Mouse (Mus musculus): ENCODE results near the gene Pdpr. TPM values are rescaled to one million over a fixed set of nuclear protein-coding genes. Genes with fewer than 3 reads are reported as not detected.
A peak's percentile ranks its signal among the peaks of the same experiment; 100 is the strongest.
"Not testable (repeated sequence)": the region's sequence is repeated elsewhere in the genome, so short reads cannot be mapped to it uniquely, and the experiment has no call there.

The Pdpr gene
- polyA plus RNA-seq, 1 experiment from 2014 or later: 10.4 TPM

GRCm38 (mm10) chr8:111062072-111062757 is 32.2 kb upstream of the Pdpr start:
- peak overlapping the region; percentile 59 for H3K4me3 ChIP-seq (replicated peaks)
- H3K9ac ChIP-seq (replicated peaks): peak overlapping the region; percentile 68
- H3K27me3 ChIP-seq: 0 out of 2 replicates have a peak, but pooled peaks cover 3% of the 10 kb centered on the region
- WGBS: 1% methylated on average over 27 of the region's 27 CpGs
- H3K36me3 ChIP-seq: peaks cover 11% of the 10 kb centered on the region; the same call in 1 of the 2 replicates
- no peaks in the 10 kb centered on the region for H3K9me3 ChIP-seq
- peak overlapping the region; percentile 84 for H3K27ac ChIP-seq
- H3K4me1 ChIP-seq (replicated peaks): peaks cover 19% of the 10 kb centered on the region
- H3K4me2 ChIP-seq (replicated peaks): peak overlapping the region; percentile 62
- peak; percentile 88 for ATAC-seq

- H3K9ac ChIP-seq (replicated peaks): no peak overlapping the region
- WGBS: 47% methylated on average over 2 of the region's 2 CpGs
- no peaks in the 10 kb centered on the region for H3K9me3 ChIP-seq
- peak overlapping the region; percentile 62 for H3K4me2 ChIP-seq (replicated peaks)
- H3K36me3 ChIP-seq: peaks cover 10% of the 10 kb centered on the region; the same call in 1 of the 2 replicates
- peaks cover 12% of the 10 kb centered on the region for H3K4me1 ChIP-seq (replicated peaks)
- no peak overlapping the region for H3K27ac ChIP-seq
- H3K27me3 ChIP-seq: 0 out of 2 replicates have a peak, but pooled peaks cover 6% of the 10 kb centered on the region
- peak overlapping the region; percentile 59 for H3K4me3 ChIP-seq (replicated peaks)
- no peak for ATAC-seq
Measured at GRCm38 (mm10) chr8:111062893-111063292, 31.5 kb upstream of the Pdpr start.

GRCm38 (mm10) chr8:111066308-111066707 is 28.1 kb upstream of the Pdpr start:
- no peak overlapping the region for H3K4me2 ChIP-seq (replicated peaks)
- 69% methylated on average over 4 of the region's 4 CpGs for WGBS
- H3K27ac ChIP-seq: no peak overlapping the region

GRCm38 (mm10) chr8:111067439-111067838 is 27.0 kb upstream of the Pdpr start:
- Histone ChIP-seq H3K9me3 (no peaks in the 10 kb centered on the region), H3K4me1 (replicated peaks) (no peaks in the 10 kb centered on the region), H3K27me3 (0 out of 2 replicates have a peak, but pooled peaks cover 6% of the 10 kb centered on the region), H3K27ac (no peak overlapping the region), H3K36me3 (no peaks in the 10 kb centered on the region), H3K4me3 (replicated peaks) (no peak overlapping the region), H3K9ac (replicated peaks) (no peak overlapping the region), H3K4me2 (replicated peaks) (no peak overlapping the region)
- 34% methylated on average over 10 of the region's 10 CpGs for WGBS
- no peak for ATAC-seq

More at GRCm38 (mm10) chr8:111066308-111066707, 28.1 kb upstream of the Pdpr start:
- H3K4me1 ChIP-seq (replicated peaks): peaks cover 3% of the 10 kb centered on the region
- no peak overlapping the region for H3K9ac ChIP-seq (replicated peaks)
- no peak for ATAC-seq
- H3K4me3 ChIP-seq (replicated peaks): no peak overlapping the region
- 0 out of 2 replicates have a peak, but pooled peaks cover 6% of the 10 kb centered on the region for H3K27me3 ChIP-seq
- no peaks in the 10 kb centered on the region for H3K9me3 ChIP-seq
- no peaks in the 10 kb centered on the region for H3K36me3 ChIP-seq

GRCm38 (mm10) chr8:111068660-111069059 is 25.8 kb upstream of the Pdpr start:
- ATAC-seq; H3K4me1 ChIP-seq (replicated peaks); H3K4me2 ChIP-seq (replicated peaks); H3K27me3 ChIP-seq; H3K4me3 ChIP-seq (replicated peaks); H3K36me3 ChIP-seq; H3K9ac ChIP-seq (replicated peaks); H3K27ac ChIP-seq; H3K9me3 ChIP-seq: not testable (repeated sequence)
- WGBS: 92% methylated on average over 9 of the region's 9 CpGs

GRCm38 (mm10) chr8:111075926-111076325 is 18.5 kb upstream of the Pdpr start:
- WGBS: 79% methylated on average over 3 of the region's 3 CpGs
- no peak overlapping the region for H3K27ac ChIP-seq

GRCm38 (mm10) chr8:111079461-111079860 is 15.0 kb upstream of the Pdpr start:
- ATAC-seq: no peak
- H3K27me3 ChIP-seq: no peaks in the 10 kb centered on the region
- H3K27ac ChIP-seq: no peak overlapping the region
- WGBS: 55% methylated on average over 5 of the region's 5 CpGs
- no peak overlapping the region for H3K4me2 ChIP-seq (replicated peaks)
- no peaks in the 10 kb centered on the region for H3K9me3 ChIP-seq
- no peaks in the 10 kb centered on the region for H3K36me3 ChIP-seq
- H3K4me1 ChIP-seq (replicated peaks): peaks cover 13% of the 10 kb centered on the region
- no peak overlapping the region for H3K9ac ChIP-seq (replicated peaks)
- H3K4me3 ChIP-seq (replicated peaks): no peak overlapping the region

More at GRCm38 (mm10) chr8:111075926-111076325, 18.5 kb upstream of the Pdpr start:
- no peaks in the 10 kb centered on the region for H3K4me1 ChIP-seq (replicated peaks)
- H3K4me3 ChIP-seq (replicated peaks): no peak overlapping the region
- no peak overlapping the region for H3K4me2 ChIP-seq (replicated peaks)
- no peak overlapping the region for H3K9ac ChIP-seq (replicated peaks)
- H3K27me3 ChIP-seq: no peaks in the 10 kb centered on the region
- no peaks in the 10 kb centered on the region for H3K9me3 ChIP-seq
- no peaks in the 10 kb centered on the region for H3K36me3 ChIP-seq
- ATAC-seq: no peak

GRCm38 (mm10) chr8:111079861-111080271 is 14.6 kb upstream of the Pdpr start:
- Histone ChIP-seq H3K4me3 (replicated peaks) (no peak overlapping the region), H3K9ac (replicated peaks) (no peak overlapping the region), H3K36me3 (no peaks in the 10 kb centered on the region), H3K9me3 (no peaks in the 10 kb centered on the region), H3K27ac (no peak overlapping the region), H3K27me3 (no peaks in the 10 kb centered on the region), H3K4me1 (replicated peaks) (peaks cover 13% of the 10 kb centered on the region), H3K4me2 (replicated peaks) (no peak overlapping the region)
- no peak for ATAC-seq
- WGBS: 33% methylated on average over 6 of the region's 6 CpGs

GRCm38 (mm10) chr8:111081580-111082258 is 12.7 kb upstream of the Pdpr start:
- Histone ChIP-seq H3K4me1 (replicated peaks) (peaks cover 13% of the 10 kb centered on the region), H3K27me3 (no peaks in the 10 kb centered on the region), H3K4me2 (replicated peaks) (no peak overlapping the region), H3K27ac (no peak overlapping the region), H3K9me3 (no peaks in the 10 kb centered on the region), H3K36me3 (no peaks in the 10 kb centered on the region), H3K4me3 (replicated peaks) (no peak overlapping the region), H3K9ac (replicated peaks) (peak overlapping the region; percentile 39; the same call in 1 of the 2 replicates)
- peak; percentile 69 for ATAC-seq
- 28% methylated on average over 12 of the region's 12 CpGs for WGBS

GRCm38 (mm10) chr8:111083936-111084335 is 10.5 kb upstream of the Pdpr start:
- H3K36me3 ChIP-seq; H3K4me3 ChIP-seq (replicated peaks); H3K4me2 ChIP-seq (replicated peaks); H3K9me3 ChIP-seq; ATAC-seq; H3K27me3 ChIP-seq; H3K9ac ChIP-seq (replicated peaks); H3K27ac ChIP-seq: not testable (repeated sequence)
- 94% methylated on average over 5 of the region's 5 CpGs for WGBS
- H3K4me1 ChIP-seq (replicated peaks): peaks cover 13% of the 10 kb centered on the region

- no peak for ATAC-seq
- H3K9me3 ChIP-seq: no peaks in the 10 kb centered on the region
- WGBS: 3% methylated on average over 2 of the region's 2 CpGs
Measured at GRCm38 (mm10) chr8:111090126-111090525, 4.3 kb upstream of the Pdpr start.

GRCm38 (mm10) chr8:111091706-111092105 is 2.7 kb upstream of the Pdpr start:
- 84% methylated on average over 7 of the region's 7 CpGs for WGBS
- H3K9ac ChIP-seq (replicated peaks): no peak overlapping the region
- H3K9me3 ChIP-seq: no peaks in the 10 kb centered on the region
- peaks cover 14% of the 10 kb centered on the region for H3K4me1 ChIP-seq (replicated peaks)
- H3K4me3 ChIP-seq (replicated peaks): no peak overlapping the region
- H3K4me2 ChIP-seq (replicated peaks): no peak overlapping the region
- ATAC-seq: no peak
- no peak overlapping the region for H3K27ac ChIP-seq
- H3K27me3 ChIP-seq: no peaks in the 10 kb centered on the region
- no peaks in the 10 kb centered on the region for H3K36me3 ChIP-seq

More at GRCm38 (mm10) chr8:111090126-111090525, 4.3 kb upstream of the Pdpr start:
- Histone ChIP-seq H3K4me2 (replicated peaks) (no peak overlapping the region), H3K4me3 (replicated peaks) (no peak overlapping the region), H3K27ac (no peak overlapping the region), H3K36me3 (no peaks in the 10 kb centered on the region), H3K27me3 (no peaks in the 10 kb centered on the region), H3K9ac (replicated peaks) (no peak overlapping the region), H3K4me1 (replicated peaks) (peaks cover 4% of the 10 kb centered on the region; the same call in 1 of the 2 replicates)
